Mouse (Mus musculus) limb, embryonic 11.5 days (tissue): ENCODE data around the gene Cyp2f2. TPM values are rescaled to one million over a fixed set of nuclear protein-coding genes. Genes with fewer than 3 reads are reported as not detected.

ENCODE experiments used
- ATAC-seq: fragments of 200-750 bp; cut with Nextera tagmentation; 2 replicates; pipeline ENCODE4 v1.8.0; 2017; ENCODE audit warnings: low read depth; ENCODE audit not compliant: insufficient number of reproducible peaks, low FRiP score, low TSS enrichment
- DNase-seq: peaks from one replicate; pipeline ENCODE4 v3.0.0-alpha.2; 2015; ENCODE audit warnings: low spot score
- H3K27ac ChIP-seq: fragments of 300-500 bp; sonication (generic); replicated peaks from 2 replicates; pipeline ENCODE4 v1.5.1; 2014; ENCODE audit warnings: low read depth, mild to moderate bottlenecking, low read length
- H3K27me3 ChIP-seq: fragments of 300-500 bp; sonication (generic); 2 replicates; pipeline ENCODE4 v1.6.1; 2014; ENCODE audit warnings: mild to moderate bottlenecking, low read length, mixed read lengths; ENCODE audit not compliant: control insufficient read depth, insufficient read depth
- H3K36me3 ChIP-seq: fragments of 300-500 bp; sonication (generic); 2 replicates; pipeline ENCODE4 v1.6.1; 2014; ENCODE audit warnings: mild to moderate bottlenecking, low read length, moderate library complexity, mixed read lengths; ENCODE audit not compliant: control insufficient read depth, insufficient read depth
- H3K4me1 ChIP-seq: fragments of 300-500 bp; sonication (generic); 2 replicates; pipeline ENCODE4 v1.6.1; 2014; ENCODE audit warnings: low read length, mixed read lengths; ENCODE audit not compliant: control insufficient read depth, insufficient read depth
- H3K4me2 ChIP-seq: fragments of 300-500 bp; sonication (generic); 2 replicates; pipeline ENCODE4 v1.6.1; 2014; ENCODE audit warnings: low read depth, mild to moderate bottlenecking, moderate library complexity; ENCODE audit not compliant: severe bottlenecking
- H3K4me3 ChIP-seq: fragments of 300-500 bp; sonication (generic); 2 replicates; pipeline ENCODE4 v1.5.1; 2014; ENCODE audit warnings: low read depth, low read length
- H3K9ac ChIP-seq: fragments of 300-500 bp; sonication (generic); 2 replicates; pipeline ENCODE4 v1.6.1; 2014; ENCODE audit warnings: mild to moderate bottlenecking, low read length
- H3K9me3 ChIP-seq: fragments of 300-500 bp; sonication (generic); 2 replicates; pipeline ENCODE4 v1.6.1; 2016; ENCODE audit warnings: low read length; ENCODE audit not compliant: control insufficient read depth
- WGBS: fragments of 180-500 bp; shearing (Covaris S2); extraction: QIAGEN DNeasy Blood & Tissue Kit; methylation state at CpG from one replicate; pipeline ENCODE4 v1.1.7; 2014; 5-methylcytosine and 5-hydroxymethylcytosine counted together
- polyA plus RNA-seq: library from polyadenylated mRNA; unstranded; fragments of >200 nt; fragmentation: Nextera tagmentation; extraction: Ambion mirVana; gene quantifications from 2 replicates; pipeline ENCODE4 v1.2.1, GENCODE M21; 2014

The Cyp2f2 gene
- polyA plus RNA-seq, result not detected in 2 replicates

DNA sequence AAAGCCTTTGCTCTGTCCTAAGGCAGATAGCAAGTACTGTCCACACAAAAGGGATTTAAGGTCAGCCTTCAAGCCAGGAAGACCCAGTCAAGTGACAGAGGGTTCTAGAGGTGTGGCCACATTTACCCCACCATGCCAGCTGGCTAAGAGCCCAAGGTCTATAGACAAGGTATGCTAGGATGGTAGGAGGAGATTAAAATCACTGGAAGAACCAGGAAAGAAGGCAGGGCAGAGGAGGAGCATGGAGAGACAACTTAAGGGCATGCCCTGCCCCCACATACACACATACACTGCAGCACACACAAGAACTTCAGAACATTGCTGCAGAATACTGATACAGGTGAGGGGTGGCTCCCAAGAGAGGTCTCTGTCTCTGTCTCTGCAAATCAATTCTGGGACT lies at the start of gene Cyp2f2:
Gene Cyp2f2 (plus strand): TSS at position 234 of the 400 bp plus-strand sequence.
- no peaks in the 10 kb centered on the region; the same call in 1 of the 2 replicates for H3K9me3 ChIP-seq

DNA sequence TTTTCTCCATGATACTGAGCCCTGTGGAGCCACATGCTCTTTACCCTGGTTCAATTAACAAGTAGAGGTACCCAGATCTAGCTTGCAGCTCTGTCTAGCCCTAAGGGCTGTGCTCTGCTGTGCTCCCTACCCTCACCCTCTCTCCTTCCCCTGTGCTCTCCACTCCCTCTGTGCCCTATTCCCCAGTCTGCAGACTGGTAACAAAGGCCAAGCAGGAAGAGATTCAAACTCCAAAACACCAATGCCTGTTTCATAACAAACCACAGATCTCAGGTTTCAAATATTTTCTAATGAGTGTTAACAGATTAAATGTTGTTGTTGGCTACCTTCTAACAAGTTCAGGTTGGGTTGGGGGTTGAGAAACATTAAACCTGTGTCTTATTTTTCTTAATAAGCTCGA lies 41.1 kb upstream of the Cyp2f2 start:
- DNase-seq (no peak), ATAC-seq (no peak)
- Histone ChIP-seq H3K4me1 (no peaks in the 10 kb centered on the region), H3K27me3 (no peaks in the 10 kb centered on the region), H3K27ac (no peak overlapping the region), H3K4me3 (no peak overlapping the region), H3K9me3 (no peaks in the 10 kb centered on the region), H3K36me3 (no peaks in the 10 kb centered on the region), H3K4me2 (no peak overlapping the region), H3K9ac (no peak overlapping the region)
- 77% methylated on average over 1 of the region's 1 CpGs for WGBS

More for the DNA sequence above, at the start of gene Cyp2f2:
- ATAC-seq (no peak), DNase-seq (no peak)
- Histone ChIP-seq H3K27ac (no peak within 1 kb of the TSS), H3K4me3 (no peak within 1 kb of the TSS), H3K27me3 (no peaks in the 10 kb centered on the region), H3K4me1 (0 out of 2 replicates have a peak, but pooled peaks cover 3% of the 10 kb centered on the region), H3K9ac (no peak within 1 kb of the TSS), H3K4me2 (no peak within 1 kb of the TSS), H3K36me3 (no peaks in the 10 kb centered on the region)

DNA sequence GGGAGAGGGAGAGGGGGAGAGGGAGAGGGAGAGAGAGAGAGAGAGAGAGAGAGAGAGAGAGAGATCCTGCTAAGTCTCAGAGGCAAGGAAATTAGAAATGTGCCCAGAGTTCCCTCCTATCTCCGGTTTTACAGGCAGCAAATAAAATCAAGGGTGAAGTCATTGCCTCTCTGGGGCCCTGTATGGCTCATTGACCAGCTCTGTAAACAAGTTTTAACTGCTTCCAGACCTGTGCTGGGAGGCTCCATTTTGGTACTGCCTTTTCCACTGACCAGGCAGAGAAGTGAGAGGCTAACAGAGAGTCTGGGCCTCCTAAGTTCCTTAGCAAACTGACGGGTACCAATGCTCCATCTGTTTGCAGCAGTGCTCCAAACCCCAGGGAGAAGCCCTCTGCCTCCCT lies 38.1 kb upstream of the Cyp2f2 start:
- H3K4me3 ChIP-seq, result no peak overlapping the region
- DNase-seq (peak; percentile 33), ATAC-seq (0 out of 2 replicates have a peak, but pooled peaks have one; percentile 65)
- no peak overlapping the region for H3K9ac ChIP-seq
- no peak overlapping the region for H3K27ac ChIP-seq
- no peaks in the 10 kb centered on the region for H3K36me3 ChIP-seq
- H3K27me3 ChIP-seq, result no peaks in the 10 kb centered on the region
- H3K9me3 ChIP-seq, result no peaks in the 10 kb centered on the region
- H3K4me2 ChIP-seq, result no peak overlapping the region
- 36% methylated on average over 2 of the region's 2 CpGs for WGBS
- H3K4me1 ChIP-seq, result no peaks in the 10 kb centered on the region

DNA sequence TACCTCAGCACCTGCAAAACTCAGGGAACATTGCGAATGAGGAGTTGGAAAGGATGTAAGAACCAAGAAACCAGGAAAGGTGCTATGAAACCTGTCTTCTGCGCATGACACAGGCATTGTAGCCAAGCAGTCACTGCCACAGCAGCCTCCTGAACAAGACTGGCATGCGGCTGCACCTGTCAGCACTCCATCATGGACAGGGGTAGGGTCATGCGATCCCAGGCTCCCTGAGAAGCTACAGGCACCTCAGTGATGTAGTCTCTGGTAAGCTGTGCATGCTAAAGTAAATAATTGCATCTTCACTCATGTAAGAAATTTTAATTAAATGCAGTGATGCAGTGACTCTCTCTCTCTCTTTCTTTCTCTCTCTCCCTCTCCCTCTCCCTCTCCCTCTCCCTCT lies 28.7 kb upstream of the Cyp2f2 start:
- DNase-seq, result no peak
- no peak for ATAC-seq
- H3K27ac ChIP-seq, result no peak overlapping the region

DNA sequence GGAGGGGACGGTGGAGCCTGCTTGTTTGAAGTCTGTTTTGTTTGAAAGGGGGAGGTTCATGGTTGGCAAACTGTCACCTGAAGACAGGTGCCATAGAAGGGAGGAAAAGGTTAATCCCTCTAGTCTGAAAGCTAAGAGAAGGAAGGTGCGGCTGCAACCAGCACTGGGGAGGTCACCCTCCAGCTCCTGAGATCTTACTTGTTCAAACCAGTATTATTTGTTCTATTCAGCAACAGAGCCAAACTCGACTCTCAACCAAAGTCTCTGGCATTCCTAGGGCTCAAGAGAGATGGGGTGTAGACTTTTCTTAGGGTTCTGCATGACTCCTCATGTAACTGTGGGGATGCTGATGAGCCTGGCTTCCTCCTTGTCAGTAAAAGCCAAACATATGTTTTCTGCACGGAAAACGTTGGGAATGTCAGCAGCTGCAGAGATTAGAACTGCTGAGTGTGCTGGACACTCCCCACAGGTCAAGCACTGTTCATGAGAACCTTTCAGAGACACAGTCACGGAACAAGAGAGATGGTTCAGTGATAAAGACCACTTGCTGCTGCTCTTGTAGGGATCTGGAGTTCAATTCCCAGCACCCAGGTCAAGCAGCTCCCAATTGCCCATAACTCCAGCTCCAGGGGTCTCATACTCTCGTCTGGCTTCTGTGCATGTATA lies 27.5 kb upstream of the Cyp2f2 start:
- no peak overlapping the region for H3K4me3 ChIP-seq
- no peak overlapping the region for H3K27ac ChIP-seq
- no peaks in the 10 kb centered on the region for H3K9me3 ChIP-seq
- H3K4me2 ChIP-seq, result no peak overlapping the region
- whole genome bisulfite sequencing, result 69% methylated on average over 7 of the region's 7 CpGs
- ATAC-seq, result no peak
- no peaks in the 10 kb centered on the region for H3K4me1 ChIP-seq
- no peak for DNase-seq
- H3K27me3 ChIP-seq, result no peaks in the 10 kb centered on the region
- no peak overlapping the region for H3K9ac ChIP-seq
- no peaks in the 10 kb centered on the region for H3K36me3 ChIP-seq

More for the DNA sequence above, 28.7 kb upstream of the Cyp2f2 start:
- WGBS, result 83% methylated on average over 4 of the region's 4 CpGs
- H3K36me3 ChIP-seq, result no peaks in the 10 kb centered on the region
- no peak overlapping the region for H3K9ac ChIP-seq
- H3K4me3 ChIP-seq, result no peak overlapping the region
- H3K4me1 ChIP-seq, result no peaks in the 10 kb centered on the region
- no peaks in the 10 kb centered on the region for H3K9me3 ChIP-seq
- H3K27me3 ChIP-seq, result no peaks in the 10 kb centered on the region
- H3K4me2 ChIP-seq, result no peak overlapping the region

DNA sequence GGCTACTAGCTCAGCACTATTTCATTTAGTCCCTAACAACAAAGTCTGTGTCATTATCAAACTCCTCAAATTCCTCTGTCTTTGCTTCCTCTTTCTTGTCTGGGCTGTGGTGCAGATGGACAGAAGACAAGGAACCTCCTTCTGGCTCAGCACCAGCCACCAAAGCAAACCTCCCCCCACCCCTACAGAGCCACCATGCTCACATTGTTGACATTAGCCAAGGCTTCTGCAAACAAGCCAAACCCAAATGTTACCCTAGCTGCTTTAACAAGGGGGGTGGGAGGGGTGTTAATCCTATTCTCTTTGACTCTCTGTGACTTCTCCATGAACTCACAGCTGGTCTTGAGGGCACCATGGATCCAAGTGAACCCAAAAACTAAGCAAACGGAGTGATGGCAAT lies 26.8 kb upstream of the Cyp2f2 start:
- Histone ChIP-seq H3K9me3 (no peaks in the 10 kb centered on the region), H3K9ac (no peak overlapping the region), H3K36me3 (no peaks in the 10 kb centered on the region), H3K4me1 (no peaks in the 10 kb centered on the region), H3K27me3 (no peaks in the 10 kb centered on the region), H3K4me3 (no peak overlapping the region), H3K27ac (no peak overlapping the region), H3K4me2 (no peak overlapping the region)
- no peak for ATAC-seq
- 55% methylated on average over 1 of the region's 1 CpGs for WGBS
- no peak for DNase-seq

DNA sequence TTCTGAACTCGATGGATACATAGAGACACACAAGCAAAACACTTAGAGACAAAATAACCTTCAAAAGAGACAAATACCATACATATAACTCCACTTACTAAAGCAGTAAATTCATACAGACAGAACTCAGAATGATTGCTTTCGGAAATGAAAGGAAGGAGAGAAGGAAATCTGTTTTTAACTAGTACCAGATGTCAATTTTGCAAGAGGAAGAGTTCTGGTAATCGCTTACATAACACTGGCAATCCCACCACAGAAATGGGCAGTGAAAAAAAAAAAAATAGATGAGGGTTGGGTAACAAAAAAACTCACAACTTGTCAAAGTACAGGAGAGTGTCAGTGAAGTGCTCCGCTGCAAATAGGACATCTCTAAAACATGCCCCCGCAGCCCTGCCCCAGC lies 14.8 kb upstream of the Cyp2f2 start:
- DNase-seq, result no peak
- no peak overlapping the region for H3K27ac ChIP-seq
- H3K27me3 ChIP-seq, result no peaks in the 10 kb centered on the region
- no peak overlapping the region for H3K9ac ChIP-seq
- no peaks in the 10 kb centered on the region for H3K36me3 ChIP-seq
- WGBS, result 21% methylated on average over 5 of the region's 5 CpGs
- no peak overlapping the region for H3K4me2 ChIP-seq
- H3K4me3 ChIP-seq, result no peak overlapping the region
- no peaks in the 10 kb centered on the region for H3K9me3 ChIP-seq
- peak; percentile 77 for ATAC-seq
- H3K4me1 ChIP-seq, result 0 out of 2 replicates have a peak, but pooled peaks cover 4% of the 10 kb centered on the region

DNA sequence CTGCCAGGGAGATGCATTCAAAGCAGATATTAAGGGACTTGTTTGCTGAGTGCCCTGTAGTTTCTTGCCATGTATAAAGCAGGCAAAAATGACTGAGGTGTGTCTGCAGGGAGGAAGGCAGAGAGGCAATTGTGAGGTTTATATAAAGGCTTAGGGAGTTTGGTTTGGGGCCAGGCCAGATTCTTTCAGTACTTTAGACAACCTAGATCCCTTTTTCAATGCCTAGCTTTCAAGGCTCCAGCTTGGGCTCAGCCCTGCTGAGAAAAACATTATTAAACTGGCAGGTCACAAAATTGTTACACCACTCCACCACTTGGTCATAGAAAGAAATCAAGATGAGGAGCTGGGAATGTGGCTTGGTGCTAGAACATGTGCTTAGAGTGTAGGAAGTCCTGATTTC lies 9.4 kb upstream of the Cyp2f2 start:
- Histone ChIP-seq H3K9ac (no peak overlapping the region), H3K27me3 (no peaks in the 10 kb centered on the region), H3K4me3 (no peak overlapping the region), H3K4me2 (no peak overlapping the region), H3K27ac (no peak overlapping the region), H3K36me3 (no peaks in the 10 kb centered on the region), H3K9me3 (no peaks in the 10 kb centered on the region), H3K4me1 (0 out of 2 replicates have a peak, but pooled peaks cover under 1% of the 10 kb centered on the region)
- ATAC-seq (no peak), DNase-seq (no peak)

DNA sequence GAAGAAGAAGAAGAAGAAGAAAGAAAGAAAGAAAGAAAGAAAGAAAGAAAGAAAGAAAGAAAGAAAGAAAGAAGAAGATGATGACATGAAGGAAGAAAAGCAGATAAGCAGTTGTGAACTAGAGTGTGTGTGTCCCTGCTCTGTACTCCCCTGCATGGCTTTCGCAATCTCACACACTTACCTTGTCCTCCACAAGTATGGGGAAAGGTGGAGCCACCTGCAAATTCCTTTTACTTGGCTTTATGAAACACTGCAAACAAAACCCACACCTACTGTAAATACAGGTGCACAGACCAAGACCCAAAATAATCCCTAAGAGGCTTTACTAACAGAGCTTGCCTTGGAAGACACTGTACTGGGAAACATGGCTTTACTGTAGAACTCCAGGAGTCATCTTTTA lies 8.7 kb upstream of the Cyp2f2 start:
- Histone ChIP-seq H3K4me2 (no peak overlapping the region), H3K9ac (no peak overlapping the region), H3K27me3 (no peaks in the 10 kb centered on the region), H3K4me1 (no peaks in the 10 kb centered on the region), H3K9me3 (no peaks in the 10 kb centered on the region), H3K27ac (no peak overlapping the region), H3K4me3 (no peak overlapping the region), H3K36me3 (no peaks in the 10 kb centered on the region)
- no peak for DNase-seq
- no peak for ATAC-seq
- WGBS, result 94% methylated on average over 1 of the region's 1 CpGs
